Mouse (Mus musculus) small intestine, adult 2 months (tissue): ENCODE data around the gene Sval1.

Source experiments
- CTCF ChIP-seq: fragments of 200-500 bp; IDR thresholded peaks from 2 replicates; pipeline ENCODE4 v1.5.1; 2012; ENCODE audit warnings: low read depth, mild to moderate bottlenecking, control low read depth, inconsistent platforms, low read length, moderate library complexity, mixed read lengths; ENCODE audit not compliant: insufficient replicate concordance, insufficient read length; ENCODE audit errors: extremely low read depth
- POLR2A ChIP-seq: fragments of 200-500 bp; IDR thresholded peaks from 2 replicates; pipeline ENCODE4 v1.6.1; 2012; ENCODE audit warnings: low read depth, mild to moderate bottlenecking, control low read depth, inconsistent platforms, low read length, moderate library complexity

GRCm38 (mm10) chr6:41967840-41968239 is 16.4 kb downstream of the Sval1 start, which contains the start of gene Sval3:
- TF ChIP-seq CTCF: no peak
- TF ChIP-seq POLR2A: no peak
